Mouse (Mus musculus) heart, adult 8-10 months (tissue): Measurements from ENCODE around the gene Vmn2r110. TPM values are rescaled to one million over a fixed set of nuclear protein-coding genes. Genes with fewer than 3 reads are reported as not detected.

Experiments used
- DNase-seq: peaks from one replicate; pipeline ENCODE4 v3.0.0; 2022; ENCODE audit warnings: low spot score
- total RNA-seq, 4 experiments: library from RNA; stranded (reverse); gene quantifications; 2 replicates each; pipeline ENCODE4 v1.2.4; 2022

Gene Vmn2r110
- not detected for total RNA-seq

- no peak for DNase-seq
Measured at GRCm38 (mm10) chr17:20596323-20596722, at the start of gene Vmn2r110. Vmn2r110 (minus strand) TSS chr17:20596423.

- DNase-seq: no peak
Measured at GRCm38 (mm10) chr17:20624777-20625176, 28.6 kb upstream of the Vmn2r110 start, which contains the start of gene Fpr-rs3. Fpr-rs3 (minus strand) TSS chr17:20624877.

- DNase-seq: no peak
Measured at GRCm38 (mm10) chr17:20564656-20565055, 31.6 kb downstream of the Vmn2r110 start, which contains the start of gene Vmn2r109. Vmn2r109 (minus strand) TSS chr17:20564756.

Other genes starting within 250 kb of the Vmn2r110 start
- not detected for gene Vmn1r224, start 182.3 kb downstream of the Vmn2r110 start, total RNA-seq
- under 1 TPM in 1 of 4 experiments, not detected in 3; 0.03 TPM for gene Vmn2r108, start 115.1 kb downstream of the Vmn2r110 start, total RNA-seq
- gene Vmn1r225, start 98.3 kb downstream of the Vmn2r110 start, total RNA-seq: not detected
- gene Vmn2r109, start 31.7 kb downstream of the Vmn2r110 start, total RNA-seq: not detected
- not detected for gene Fpr-rs3, start 28.5 kb upstream of the Vmn2r110 start, total RNA-seq
- not detected for gene Vmn1r226, start 86.4 kb upstream of the Vmn2r110 start, total RNA-seq
- gene Vmn1r227, start 133.4 kb upstream of the Vmn2r110 start, total RNA-seq: not detected
- gene Vmn1r228, start 189.7 kb upstream of the Vmn2r110 start, total RNA-seq: not detected
- gene Vmn1r229, start 215.1 kb upstream of the Vmn2r110 start, total RNA-seq: not detected
- not detected for gene Vmn1r230, start 244.0 kb upstream of the Vmn2r110 start, total RNA-seq